Mouse (Mus musculus) hindbrain, embryonic 11.5 days (tissue): ENCODE data around the gene Slc44a1. TPM values are rescaled to one million over a fixed set of nuclear protein-coding genes. Genes with fewer than 3 reads are reported as not detected.

Experiments
- ATAC-seq: fragments of 200-750 bp; cut with Nextera tagmentation; 2 replicates; pipeline ENCODE4 v1.8.0; 2017; ENCODE audit warnings: mild to moderate bottlenecking, moderate TSS enrichment, moderate library complexity; ENCODE audit not compliant: low FRiP score
- DNase-seq: peaks from one replicate; pipeline ENCODE4 v3.0.0-alpha.2; 2015; ENCODE audit warnings: low spot score
- H3K27ac ChIP-seq: fragments of 300-500 bp; sonication (generic); 2 replicates; pipeline ENCODE4 v1.5.1; 2014; ENCODE audit warnings: mild to moderate bottlenecking, low read depth, low read length
- H3K27me3 ChIP-seq: fragments of 300-500 bp; sonication (generic); 2 replicates; pipeline ENCODE4 v1.6.1; 2014; ENCODE audit warnings: mild to moderate bottlenecking, low read length, moderate library complexity, mixed read lengths; ENCODE audit not compliant: control insufficient read depth, insufficient read depth
- H3K36me3 ChIP-seq: fragments of 300-500 bp; sonication (generic); 2 replicates; pipeline ENCODE4 v1.6.1; 2014; ENCODE audit warnings: mild to moderate bottlenecking, low read length, moderate library complexity, mixed read lengths; ENCODE audit not compliant: control insufficient read depth, insufficient read depth
- H3K4me1 ChIP-seq: fragments of 300-500 bp; sonication (generic); replicated peaks from 2 replicates; pipeline ENCODE4 v1.6.1; 2014; ENCODE audit warnings: low read length, mixed read lengths; ENCODE audit not compliant: control insufficient read depth, insufficient read depth
- H3K4me2 ChIP-seq: fragments of 300-500 bp; sonication (generic); replicated peaks from 2 replicates; pipeline ENCODE4 v1.6.1; 2014; ENCODE audit warnings: mild to moderate bottlenecking, low read depth, low read length
- H3K4me3 ChIP-seq: fragments of 300-500 bp; sonication (generic); 2 replicates; pipeline ENCODE4 v1.5.1; 2014; ENCODE audit warnings: low read depth, low read length
- H3K9ac ChIP-seq: fragments of 300-500 bp; sonication (generic); 2 replicates; pipeline ENCODE4 v1.6.1; 2014; ENCODE audit warnings: low read depth, low read length
- H3K9me3 ChIP-seq: fragments of 300-500 bp; sonication (generic); 2 replicates; pipeline ENCODE4 v1.6.1; 2016; ENCODE audit warnings: low read length; ENCODE audit not compliant: control insufficient read depth
- WGBS: fragments of 180-500 bp; shearing (Covaris S2); extraction: QIAGEN DNeasy Blood & Tissue Kit; methylation state at CpG from one replicate; pipeline ENCODE4 v1.1.7; 2014; 5-methylcytosine and 5-hydroxymethylcytosine counted together
- polyA plus RNA-seq: library from polyadenylated mRNA; unstranded; fragments of >200 nt; fragmentation: Nextera tagmentation; extraction: Ambion mirVana; gene quantifications from 2 replicates; pipeline ENCODE4 v1.2.1, GENCODE M21; 2014

Gene Slc44a1
- polyA plus RNA-seq, 1 experiment from 2014 or later = 14.4 TPM

DNA sequence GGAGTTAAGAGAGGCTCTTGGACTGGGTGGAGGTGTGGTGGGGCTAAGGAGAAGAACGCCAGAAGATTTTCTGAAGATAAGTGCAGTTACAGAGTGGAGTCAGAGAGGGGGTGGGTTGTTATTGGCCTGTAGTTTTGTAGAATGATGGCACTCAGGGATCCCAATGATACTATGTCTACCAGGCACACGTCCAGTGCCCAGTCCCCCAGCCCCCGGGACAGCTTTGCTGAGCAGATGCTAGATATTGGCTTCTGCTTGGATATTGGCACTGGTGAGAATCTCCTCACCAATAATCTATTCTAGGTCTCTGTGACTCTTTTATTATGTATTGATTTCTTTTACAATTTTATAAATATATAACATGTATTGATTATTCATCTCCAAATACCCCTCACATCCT, 185.1 kb downstream of the Slc44a1 start:
- 87% methylated on average over 3 of the region's 3 CpGs for WGBS
- Histone ChIP-seq H3K4me1 (0 out of 2 replicates have a peak, but pooled peaks cover 2% of the 10 kb centered on the region), H3K36me3 (no peaks in the 10 kb centered on the region), H3K9me3 (no peaks in the 10 kb centered on the region), H3K9ac (no peak overlapping the region), H3K4me2 (no peak overlapping the region), H3K4me3 (no peak overlapping the region), H3K27ac (no peak overlapping the region), H3K27me3 (no peaks in the 10 kb centered on the region)
- DNase-seq (no peak), ATAC-seq (no peak; the same call in 1 of the 2 replicates)

DNA sequence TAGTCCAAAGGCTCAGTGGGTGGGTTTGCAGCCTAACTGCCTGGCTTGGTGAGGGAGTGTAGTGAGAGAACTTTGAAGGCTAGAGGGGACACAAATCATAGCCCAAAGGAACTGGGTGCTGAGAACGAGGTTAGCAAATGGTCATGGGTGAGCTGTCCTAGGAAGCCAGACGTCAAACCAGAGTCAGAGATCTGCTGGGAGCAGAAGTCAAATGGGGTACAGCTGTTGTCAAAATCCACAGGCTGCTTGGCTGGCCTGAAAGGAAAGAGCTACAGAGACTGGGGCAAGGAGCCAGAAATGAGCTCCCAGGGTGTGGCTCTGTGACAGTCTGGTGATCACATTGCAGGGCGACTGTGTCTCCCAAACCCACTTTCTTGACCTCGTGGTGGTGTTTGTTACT, 188.7 kb downstream of the Slc44a1 start:
- Histone ChIP-seq H3K4me3 (no peak overlapping the region), H3K4me2 (no peak overlapping the region), H3K27ac (no peak overlapping the region), H3K36me3 (no peaks in the 10 kb centered on the region), H3K27me3 (no peaks in the 10 kb centered on the region), H3K4me1 (0 out of 2 replicates have a peak, but pooled peaks cover 2% of the 10 kb centered on the region), H3K9me3 (no peaks in the 10 kb centered on the region), H3K9ac (no peak overlapping the region)
- no peak for DNase-seq
- WGBS = 58% methylated on average over 4 of the region's 4 CpGs
- ATAC-seq = no peak

DNA sequence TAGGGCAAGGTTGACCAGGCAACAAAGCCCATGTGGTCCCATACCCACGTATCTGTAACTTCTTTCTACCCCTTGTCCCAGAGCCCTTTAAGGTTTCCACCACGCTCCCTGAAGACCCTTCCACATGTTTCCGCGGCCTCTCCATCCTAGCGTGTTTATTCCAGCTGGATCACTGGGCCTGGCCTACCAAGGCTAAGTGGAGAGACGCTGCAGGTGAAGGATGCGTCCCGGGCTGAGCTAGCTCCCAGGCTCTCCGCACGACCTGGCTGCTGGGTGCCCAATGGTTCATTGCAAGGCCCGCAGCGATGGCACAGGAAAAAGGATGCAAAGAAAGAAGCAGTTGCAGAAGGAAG, 190.7 kb downstream of the Slc44a1 start:
- Histone ChIP-seq H3K36me3 (no peaks in the 10 kb centered on the region), H3K27ac (peak overlapping the region; percentile 82), H3K27me3 (no peaks in the 10 kb centered on the region), H3K4me2 (peak overlapping the region; percentile 68), H3K9ac (peak overlapping the region; percentile 66), H3K4me1 (no peaks in the 10 kb centered on the region), H3K9me3 (no peaks in the 10 kb centered on the region), H3K4me3 (peak overlapping the region; percentile 65)
- ATAC-seq (peak; percentile 61), DNase-seq (no peak)
- 6% methylated on average over 12 of the region's 12 CpGs for WGBS

DNA sequence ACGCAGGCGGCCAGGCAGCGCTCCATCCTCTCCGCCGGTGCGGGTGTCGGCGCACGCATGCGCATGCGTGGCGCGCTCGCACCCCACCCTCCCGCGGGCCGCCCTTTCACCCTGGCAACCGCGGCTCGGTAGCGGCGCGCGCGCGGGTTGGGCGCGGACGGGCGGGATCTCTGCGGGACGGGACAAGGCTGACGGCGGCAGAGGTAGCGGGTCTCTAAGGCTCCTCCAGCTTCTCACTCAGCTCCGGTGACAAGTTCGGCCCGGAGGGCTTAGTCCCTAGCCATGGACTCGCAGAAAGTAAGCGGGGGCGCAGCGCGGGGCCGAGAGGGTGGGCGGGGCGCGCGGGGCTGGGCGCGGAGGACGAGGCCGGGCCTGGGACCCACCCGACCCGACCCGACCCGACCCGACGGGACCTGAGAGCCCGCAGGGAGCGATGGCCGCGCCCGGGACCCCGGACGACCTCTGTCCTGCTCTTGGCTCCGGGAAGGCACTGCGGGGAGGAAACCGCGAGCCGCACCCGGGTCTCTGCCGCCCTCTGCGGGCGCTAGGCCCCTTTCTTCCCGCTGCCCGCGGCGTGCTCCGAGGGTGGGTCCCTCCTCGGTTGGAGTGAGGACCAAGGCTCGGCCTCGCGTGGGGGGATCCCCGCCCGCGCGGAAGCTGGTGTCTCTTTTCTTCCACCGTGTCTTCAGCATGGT, 191.2 kb downstream of the Slc44a1 start, which contains the start of gene Fsd1l:
TSS of gene Fsd1l (plus strand) at position 156 of the 695 bp plus-strand sequence.
- ATAC-seq (peak; percentile 91), DNase-seq (peak; percentile 91)
- under 1% methylated on average over 59 of the region's 88 CpGs for WGBS

DNA sequence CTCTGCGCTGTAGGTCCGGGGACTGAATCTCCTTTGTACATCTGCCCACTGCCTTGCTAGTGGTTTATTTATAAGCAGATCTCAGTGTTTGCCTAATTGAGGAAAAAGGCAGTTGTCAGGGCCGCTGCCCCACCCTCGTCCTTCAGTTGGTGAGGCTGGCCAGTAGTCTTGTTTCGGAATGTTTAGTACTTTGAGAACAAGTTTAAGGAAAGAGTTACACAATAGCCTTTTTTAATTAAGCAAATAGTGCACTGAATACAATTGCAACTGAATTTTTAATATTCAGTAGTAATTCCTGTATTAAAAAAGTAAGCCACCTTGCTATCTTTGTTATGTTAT, 191.8 kb downstream of the Slc44a1 start:
- DNase-seq (no peak), ATAC-seq (no peak)
- H3K4me2 ChIP-seq = peak overlapping the region; percentile 68
- no peaks in the 10 kb centered on the region for H3K9me3 ChIP-seq
- no peaks in the 10 kb centered on the region for H3K27me3 ChIP-seq
- peak overlapping the region; percentile 82 for H3K27ac ChIP-seq
- H3K4me3 ChIP-seq = peak overlapping the region; percentile 65
- 4% methylated on average over 5 of the region's 5 CpGs for WGBS
- H3K9ac ChIP-seq = peak overlapping the region; percentile 66
- no peaks in the 10 kb centered on the region for H3K36me3 ChIP-seq
- no peaks in the 10 kb centered on the region for H3K4me1 ChIP-seq

More for the DNA sequence above, 191.2 kb downstream of the Slc44a1 start, which contains the start of gene Fsd1l:
- peak within 1 kb of the TSS; percentile 82 for H3K27ac ChIP-seq
- no peaks in the 10 kb centered on the region for H3K36me3 ChIP-seq
- H3K9me3 ChIP-seq = no peaks in the 10 kb centered on the region
- no peaks in the 10 kb centered on the region for H3K4me1 ChIP-seq
- H3K4me2 ChIP-seq = peak within 1 kb of the TSS; percentile 68
- no peaks in the 10 kb centered on the region for H3K27me3 ChIP-seq
- H3K9ac ChIP-seq = peak within 1 kb of the TSS; percentile 66
- peak within 1 kb of the TSS; percentile 65 for H3K4me3 ChIP-seq

DNA sequence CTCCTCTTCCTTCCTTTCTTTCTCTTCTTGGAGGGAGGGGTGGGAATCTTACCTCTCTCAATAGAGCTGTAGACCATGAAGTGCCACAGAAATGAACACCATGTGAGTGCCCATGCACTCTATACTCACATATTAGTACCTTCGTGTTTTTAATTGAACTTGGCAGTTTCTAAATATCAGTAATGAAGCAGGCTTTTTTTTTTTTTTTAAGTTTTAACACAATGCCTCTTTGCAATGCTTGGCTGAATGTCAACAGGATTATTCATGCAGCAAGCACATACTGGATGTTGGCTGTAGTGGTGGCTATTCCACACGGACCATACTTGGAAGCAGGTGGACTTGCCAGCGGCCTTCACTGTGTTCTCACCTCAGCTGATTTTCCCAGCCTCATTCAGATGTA, 195.1 kb downstream of the Slc44a1 start:
- no peak overlapping the region for H3K27ac ChIP-seq
- H3K36me3 ChIP-seq = no peaks in the 10 kb centered on the region
- ATAC-seq (no peak), DNase-seq (no peak)
- WGBS = 87% methylated on average over 3 of the region's 3 CpGs
- H3K4me2 ChIP-seq = no peak overlapping the region
- H3K4me1 ChIP-seq = no peaks in the 10 kb centered on the region
- H3K4me3 ChIP-seq = no peak overlapping the region
- H3K9ac ChIP-seq = no peak overlapping the region
- H3K9me3 ChIP-seq = no peaks in the 10 kb centered on the region
- H3K27me3 ChIP-seq = no peaks in the 10 kb centered on the region

DNA sequence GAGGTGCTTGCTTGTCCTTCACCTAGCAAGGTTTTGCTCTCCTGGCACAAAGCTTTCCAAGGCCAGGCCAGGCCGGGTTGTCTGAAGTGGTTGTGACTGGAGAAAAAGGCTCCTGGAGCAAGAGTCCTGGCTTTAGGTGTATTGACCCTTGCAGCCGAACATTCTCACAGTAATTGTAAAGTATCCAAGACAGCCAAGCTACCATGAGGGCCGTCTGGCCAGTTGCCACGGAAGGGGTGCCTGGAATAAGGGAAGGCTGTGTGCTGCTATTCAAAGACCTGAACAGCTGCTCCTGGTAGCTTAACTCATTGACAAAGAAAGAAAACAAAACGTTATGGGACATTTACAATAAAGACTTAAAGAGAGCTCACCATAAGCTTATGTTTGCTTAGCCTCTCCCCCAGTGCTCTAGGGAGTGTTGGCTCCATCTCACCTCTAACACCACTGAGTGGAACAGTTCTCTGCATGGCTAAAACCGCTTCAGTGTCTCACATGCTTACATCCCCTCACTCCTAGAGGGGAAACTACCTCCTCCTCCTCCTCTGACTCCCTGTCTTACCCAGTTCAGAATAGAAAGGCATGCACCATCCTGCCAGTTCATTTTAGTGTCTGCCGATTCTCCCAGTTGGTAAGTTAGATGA, 197.2 kb downstream of the Slc44a1 start:
- no peak for DNase-seq

DNA sequence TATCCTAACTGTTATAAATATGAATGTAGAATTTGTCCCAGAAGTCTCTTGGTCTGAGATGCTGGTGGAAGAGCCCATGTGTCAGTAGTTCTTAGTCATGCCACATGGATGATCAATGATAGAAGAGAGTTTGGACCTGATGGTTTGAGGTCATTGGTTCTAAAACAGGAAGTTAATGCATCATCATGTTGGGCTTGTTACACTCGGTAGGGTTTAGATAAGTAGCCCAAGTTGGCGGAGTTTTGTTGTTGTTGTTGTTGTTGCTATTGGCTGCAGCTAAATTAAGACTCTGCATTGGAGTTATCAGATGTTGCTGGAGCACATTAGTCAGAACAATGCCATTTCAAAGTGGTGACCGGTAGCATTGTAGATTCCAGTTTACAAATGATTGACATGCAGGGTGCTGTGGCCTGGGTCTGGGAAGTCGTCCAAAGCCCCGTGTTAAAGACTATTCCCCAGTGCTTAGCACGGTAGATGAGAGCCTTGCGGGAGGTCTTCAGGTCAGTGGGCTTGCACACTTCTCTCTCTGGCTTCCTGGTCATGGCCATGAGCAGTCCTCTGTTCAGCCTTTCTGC, 198.4 kb downstream of the Slc44a1 start:
- Histone ChIP-seq H3K27ac (no peak overlapping the region), H3K4me1 (no peaks in the 10 kb centered on the region), H3K9me3 (no peaks in the 10 kb centered on the region), H3K4me2 (no peak overlapping the region), H3K27me3 (no peaks in the 10 kb centered on the region), H3K9ac (no peak overlapping the region), H3K36me3 (no peaks in the 10 kb centered on the region), H3K4me3 (no peak overlapping the region)
- DNase-seq = no peak
- 89% methylated on average over 7 of the region's 7 CpGs for WGBS
- no peak for ATAC-seq

More for the DNA sequence above, 197.2 kb downstream of the Slc44a1 start:
- no peak overlapping the region for H3K27ac ChIP-seq
- no peaks in the 10 kb centered on the region for H3K36me3 ChIP-seq
- H3K9me3 ChIP-seq = no peaks in the 10 kb centered on the region
- no peak overlapping the region for H3K4me2 ChIP-seq
- no peaks in the 10 kb centered on the region for H3K27me3 ChIP-seq
- ATAC-seq = no peak
- WGBS = 76% methylated on average over 7 of the region's 7 CpGs
- H3K9ac ChIP-seq = no peak overlapping the region
- no peak overlapping the region for H3K4me3 ChIP-seq
- no peaks in the 10 kb centered on the region for H3K4me1 ChIP-seq
